Mouse (Mus musculus): Measurements from ENCODE around the gene Gpr84. TPM values are rescaled to one million over a fixed set of nuclear protein-coding genes. Genes with fewer than 3 reads are reported as not detected.

Gpr84 gene
- polyA plus RNA-seq, 1 experiment from 2014 or later, result not detected

DNA sequence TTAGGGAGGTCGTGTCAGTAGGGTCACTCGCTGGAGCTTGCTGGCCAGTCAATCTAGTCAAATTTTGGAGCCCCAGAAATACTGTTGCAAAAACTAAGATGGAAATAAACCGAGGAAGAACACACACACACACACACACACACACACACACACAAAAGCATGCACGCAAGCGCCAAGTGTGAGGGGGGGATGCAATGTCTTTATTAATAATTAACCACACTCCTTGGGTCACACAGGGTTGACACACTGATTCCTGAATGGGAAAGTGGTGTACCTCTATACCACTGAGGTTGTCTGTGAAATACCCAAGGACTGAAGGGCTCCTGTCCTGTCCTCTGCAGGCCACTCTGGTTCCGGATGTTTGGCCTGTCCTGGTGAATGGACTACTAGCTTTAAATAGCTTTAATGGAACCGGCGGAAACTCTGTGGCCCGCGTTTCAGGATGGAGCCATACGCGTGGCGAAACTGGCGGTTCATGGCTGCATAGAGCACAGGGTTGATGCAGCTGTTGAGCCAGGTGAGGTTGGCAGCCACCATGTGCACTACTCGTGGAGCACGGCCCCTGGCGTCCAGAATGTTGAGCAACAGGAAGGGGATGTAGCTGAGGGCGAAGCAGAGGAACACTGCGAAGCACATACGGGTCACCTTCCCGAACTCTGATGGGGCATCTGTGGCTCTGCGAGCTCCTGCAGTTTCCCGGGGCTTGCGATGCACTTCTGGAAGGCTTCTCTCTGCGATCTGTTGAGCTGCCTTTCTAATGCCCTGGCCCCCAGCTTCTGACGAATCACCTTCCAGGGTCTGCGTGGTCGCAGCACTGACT is 2.1 kb downstream of the Gpr84 start:
- peak; percentile 60 for DNase-seq (ENCODE audit: low spot score)

DNA sequence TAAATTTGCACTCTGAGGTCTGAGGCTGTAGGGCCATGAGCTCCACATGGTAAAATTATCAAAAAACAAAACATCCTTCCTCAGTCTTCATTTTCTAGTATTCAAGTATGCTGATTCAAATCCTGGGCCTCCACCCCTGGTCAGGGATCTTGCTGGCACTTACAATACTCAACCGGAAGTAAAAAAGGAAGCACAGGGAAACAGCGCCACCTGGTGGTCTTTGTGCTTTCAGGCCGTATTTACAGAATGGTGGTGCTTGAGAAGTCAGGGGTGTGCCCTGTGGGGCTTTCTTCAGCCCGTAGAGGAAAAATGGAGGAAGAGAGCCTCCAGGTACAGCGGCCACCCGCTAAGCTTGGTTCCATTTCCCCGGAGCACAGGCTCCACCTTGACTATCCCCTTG is 3.3 kb downstream of the Gpr84 start:
- DNase-seq (ENCODE audit: low spot score), result peak; percentile 94

DNA sequence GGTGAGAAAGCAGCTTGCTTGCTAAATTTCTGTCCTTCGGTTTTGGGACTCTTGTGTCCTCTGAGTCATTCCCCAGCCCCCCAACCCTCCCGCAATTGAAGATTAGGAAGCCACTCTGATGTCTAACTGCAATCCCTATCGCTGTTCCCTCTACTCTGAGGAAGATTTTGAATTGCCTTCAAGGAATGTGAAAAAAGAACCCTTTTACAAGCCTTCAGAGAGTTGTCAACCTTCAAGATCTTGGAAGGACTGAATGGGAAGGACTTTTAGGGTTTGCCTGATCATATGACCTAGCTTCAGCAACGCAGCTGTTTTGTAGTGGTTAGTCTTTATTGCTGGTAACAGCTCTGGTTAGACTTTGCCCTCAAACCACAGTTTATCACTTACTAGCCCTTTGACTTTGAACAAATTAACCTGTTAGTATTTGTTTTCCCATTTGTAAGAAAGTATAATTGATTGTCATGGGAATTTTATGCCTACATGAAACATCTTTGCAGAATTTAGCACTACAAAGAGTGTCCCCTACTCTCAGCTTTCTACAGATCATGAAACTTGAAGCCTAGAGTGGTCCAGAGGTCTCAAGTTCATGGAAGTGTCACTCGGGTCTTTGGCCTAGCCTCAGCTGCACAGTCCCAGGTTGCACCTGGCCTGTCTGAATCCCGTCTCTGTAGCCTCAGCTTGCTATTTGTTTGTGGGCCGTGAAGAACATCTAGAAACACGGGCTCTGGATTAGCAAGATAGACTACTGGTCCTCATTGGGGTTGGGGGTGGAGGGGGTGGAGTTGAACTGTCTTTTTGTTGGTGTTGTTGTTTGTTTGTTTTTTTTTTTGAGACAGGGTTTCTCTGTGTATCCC is 4.4 kb downstream of the Gpr84 start:
- DNase-seq (ENCODE audit: low spot score), result no peak

DNA sequence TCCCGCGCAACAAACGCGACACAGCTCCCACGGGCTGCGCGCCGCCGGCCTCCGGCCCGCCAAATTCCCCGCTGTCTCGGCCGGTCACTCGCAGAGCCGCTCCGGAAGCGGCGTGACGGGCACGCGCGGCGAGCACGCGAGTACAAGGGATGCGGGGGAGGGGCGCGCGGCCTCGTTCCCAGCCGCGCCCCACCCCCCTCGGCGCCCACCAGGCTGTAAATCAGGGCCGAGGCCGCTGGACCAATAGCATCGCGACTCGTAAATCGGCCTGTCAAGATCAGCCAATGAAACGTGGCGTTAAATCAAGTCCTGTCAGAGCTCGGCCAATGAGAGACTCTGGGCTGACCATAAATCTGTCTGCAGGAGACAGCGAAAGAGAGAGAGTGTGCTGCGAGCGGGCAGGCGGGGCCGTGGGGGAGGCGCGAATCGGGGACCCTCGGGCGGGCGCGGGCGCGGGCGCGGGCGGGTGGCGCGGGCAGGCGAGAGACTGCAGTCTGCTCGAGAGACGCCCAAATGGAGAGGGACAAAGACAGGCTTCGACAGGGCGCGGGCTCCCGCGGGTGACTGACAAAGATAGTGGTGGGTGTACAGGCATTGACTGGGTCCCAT is 5.2 kb downstream of the Gpr84 start:
- peak; percentile 89 for DNase-seq (ENCODE audit: low spot score)

DNA sequence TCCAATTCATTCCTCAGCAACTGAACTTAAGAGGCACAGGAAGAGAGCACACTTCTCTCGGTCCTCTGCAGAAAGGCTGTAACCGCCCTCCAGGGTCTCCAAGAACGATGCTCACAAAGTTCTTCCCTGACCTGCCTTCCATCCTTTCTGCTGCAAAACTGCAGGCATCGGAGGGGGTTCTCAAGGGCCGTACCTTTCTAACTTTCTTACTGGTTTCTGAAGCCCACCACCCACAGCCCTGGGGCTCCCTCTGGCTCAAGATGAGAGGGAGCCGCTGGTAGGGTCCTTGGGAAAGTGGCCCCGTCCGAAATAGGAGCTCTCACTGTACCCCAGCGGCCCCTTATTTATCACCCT is 5.8 kb downstream of the Gpr84 start:
- peak; percentile 13 for DNase-seq (ENCODE audit: low spot score)

DNA sequence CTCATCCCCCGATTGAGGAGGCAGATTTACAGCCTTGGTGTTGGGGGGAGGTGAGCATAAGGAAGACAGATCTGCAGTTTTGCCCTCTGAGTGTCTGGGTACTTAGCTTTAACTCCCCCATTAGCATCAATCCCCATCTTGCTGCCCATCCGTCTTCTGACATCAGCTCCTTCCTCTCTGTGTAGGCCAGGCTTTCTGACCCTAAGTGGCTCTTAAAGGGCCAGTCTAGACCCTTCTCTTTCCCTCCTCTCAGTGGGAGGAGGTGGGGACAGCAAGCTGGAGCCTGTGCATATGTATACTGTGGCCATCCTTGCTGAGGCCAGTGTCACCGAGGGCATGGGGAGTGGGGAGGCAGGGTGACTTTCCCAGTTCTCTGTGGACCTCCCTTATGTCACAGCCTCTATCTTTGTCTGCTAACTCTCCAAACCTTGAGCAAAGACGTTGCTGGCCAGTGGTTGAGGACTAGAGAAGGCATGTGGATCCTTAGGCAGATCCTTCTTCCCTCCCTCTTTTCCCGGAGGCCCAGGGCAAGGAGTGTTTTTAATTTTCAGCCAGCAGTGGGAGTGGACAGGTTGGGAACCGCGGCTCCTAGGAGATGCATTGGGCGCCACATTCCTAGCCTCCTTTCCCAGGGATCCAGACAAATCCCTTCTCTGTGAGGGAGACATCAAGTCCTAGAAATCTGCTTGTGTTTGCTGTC is 6.3 kb downstream of the Gpr84 start:
- DNase-seq (ENCODE audit: low spot score), result no peak

DNA sequence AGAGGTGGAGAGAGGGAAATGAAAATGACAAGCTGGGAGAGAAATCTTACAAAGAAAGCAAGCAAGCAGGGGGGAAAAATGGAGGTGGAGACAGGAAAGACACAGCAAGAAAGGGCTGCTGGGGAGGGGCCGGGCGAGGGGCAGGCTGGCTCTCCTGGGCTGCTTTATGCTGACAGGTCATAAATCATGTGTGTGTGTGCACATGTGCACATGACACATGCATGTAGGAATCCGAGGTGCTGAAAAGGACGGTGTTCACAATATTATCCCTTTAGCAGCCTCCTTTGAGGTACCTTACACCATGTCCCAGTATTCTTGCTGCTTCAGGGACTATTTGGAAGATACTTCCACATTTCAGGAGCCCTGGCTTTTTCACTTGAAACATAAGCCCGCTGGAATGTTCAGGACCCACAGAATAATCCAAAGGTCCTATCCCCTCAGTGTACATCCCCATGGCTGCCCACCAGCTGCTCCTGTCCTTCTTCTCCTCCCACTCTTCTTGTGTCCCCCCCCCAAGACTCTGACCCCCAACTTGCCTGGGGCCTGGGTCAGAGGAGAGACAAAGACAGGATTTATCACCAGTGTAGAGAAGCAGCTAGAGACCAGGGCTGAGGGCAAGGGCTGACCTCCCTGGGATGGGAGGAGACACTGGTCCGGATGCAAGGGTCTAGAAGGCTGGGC is 7.9 kb downstream of the Gpr84 start:
- DNase-seq (ENCODE audit: low spot score), result no peak

DNA sequence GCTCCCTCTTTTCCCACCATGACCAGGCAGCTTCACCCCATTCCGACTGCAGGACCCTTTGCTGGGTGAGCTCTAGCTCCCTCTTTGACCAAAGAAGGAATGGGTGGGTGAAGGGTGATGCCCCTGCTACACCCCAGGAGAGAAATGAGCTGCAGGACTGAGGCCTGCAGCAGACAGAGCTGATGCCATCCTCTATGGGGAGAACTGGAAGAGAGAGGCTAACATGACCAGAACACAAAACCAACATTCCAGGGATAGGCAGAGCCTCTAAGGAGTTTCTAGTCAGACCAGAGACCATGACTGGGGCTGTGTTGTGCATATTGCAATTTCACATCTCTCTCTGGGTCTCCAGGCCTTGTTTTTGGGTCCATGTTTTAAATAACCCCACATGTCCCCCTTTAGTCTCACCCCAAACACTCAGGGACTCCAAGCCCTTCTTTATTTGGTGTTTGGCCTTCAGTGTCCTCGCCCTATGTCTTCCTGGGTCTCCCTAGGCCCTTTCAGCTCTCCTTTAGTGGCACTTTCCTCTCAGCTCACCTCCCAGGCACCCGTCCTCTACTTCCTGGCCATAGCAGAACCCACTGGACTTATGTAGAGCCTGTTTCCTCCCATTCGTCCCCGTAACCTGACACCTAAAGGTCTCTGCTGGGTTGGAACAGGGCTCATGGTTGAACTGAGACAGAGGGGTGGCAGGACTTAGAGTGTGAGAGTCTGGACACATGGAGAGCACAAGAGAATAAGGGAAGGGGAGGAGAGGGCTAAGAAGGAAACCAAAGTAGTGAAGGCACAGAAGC is 8.7 kb downstream of the Gpr84 start:
- DNase-seq (ENCODE audit: low spot score), result no peak

DNA sequence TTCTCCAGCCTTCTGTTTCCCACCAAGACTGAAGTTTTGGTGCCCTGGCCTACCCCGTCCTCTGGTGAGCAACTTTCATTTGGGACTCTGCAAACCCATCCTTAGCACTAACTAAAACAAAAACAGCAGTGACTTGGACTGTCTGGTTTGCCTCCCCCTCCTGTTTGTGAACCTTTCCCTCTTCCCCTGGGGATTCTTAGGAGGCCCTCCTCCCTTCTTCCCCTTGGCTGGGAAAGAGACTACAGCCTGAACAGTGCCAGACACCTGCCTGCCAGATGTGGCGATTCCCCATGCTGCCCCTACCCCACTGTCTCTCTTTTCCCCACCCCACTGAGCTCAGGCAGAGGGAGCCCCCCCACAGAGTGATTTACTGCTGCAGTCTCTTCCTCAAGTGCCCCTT is 9.4 kb downstream of the Gpr84 start:
- DNase-seq (ENCODE audit: low spot score), result no peak

DNA sequence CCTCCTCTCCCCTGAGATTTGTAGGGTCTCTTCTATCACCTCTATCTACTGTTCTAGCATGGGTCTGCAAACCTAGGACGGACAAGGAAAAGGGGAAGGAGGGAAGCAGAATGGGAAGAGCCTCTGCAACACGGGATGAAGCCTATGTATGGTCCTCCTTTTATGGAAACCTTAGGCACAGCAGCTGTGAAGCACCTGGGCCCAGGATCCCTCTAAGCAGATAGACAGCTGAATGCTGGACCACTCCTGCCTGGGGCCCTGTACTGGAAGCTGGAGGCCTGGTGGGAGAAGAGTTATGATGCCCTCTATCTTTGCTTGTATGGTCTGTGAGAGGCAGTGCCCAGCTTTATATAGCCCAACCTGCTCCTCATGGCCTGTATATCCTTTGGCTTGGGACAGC is 9.9 kb downstream of the Gpr84 start:
- no peak for DNase-seq (ENCODE audit: low spot score)

DNA sequence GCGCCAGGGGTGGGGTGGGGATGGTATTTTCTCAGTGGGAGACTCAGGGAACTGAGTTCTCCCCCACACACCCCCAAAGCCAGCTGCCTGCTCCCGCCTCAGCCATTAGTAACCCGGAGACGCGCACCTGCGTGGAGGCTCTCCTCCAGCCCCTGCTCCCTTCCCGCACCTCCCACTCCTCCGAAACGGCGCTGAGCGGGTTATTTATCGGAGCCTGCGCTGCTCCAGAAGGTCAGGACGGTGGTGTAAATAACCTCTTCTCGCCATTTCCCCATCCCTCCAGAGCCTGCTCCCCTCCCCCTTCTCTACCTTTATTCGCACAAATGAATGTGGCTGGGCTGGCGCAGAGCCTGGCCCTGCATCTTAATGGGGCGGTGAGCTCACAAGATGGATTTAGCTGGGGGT is 10.3 kb downstream of the Gpr84 start:
- no peak for DNase-seq (ENCODE audit: low spot score)

DNA sequence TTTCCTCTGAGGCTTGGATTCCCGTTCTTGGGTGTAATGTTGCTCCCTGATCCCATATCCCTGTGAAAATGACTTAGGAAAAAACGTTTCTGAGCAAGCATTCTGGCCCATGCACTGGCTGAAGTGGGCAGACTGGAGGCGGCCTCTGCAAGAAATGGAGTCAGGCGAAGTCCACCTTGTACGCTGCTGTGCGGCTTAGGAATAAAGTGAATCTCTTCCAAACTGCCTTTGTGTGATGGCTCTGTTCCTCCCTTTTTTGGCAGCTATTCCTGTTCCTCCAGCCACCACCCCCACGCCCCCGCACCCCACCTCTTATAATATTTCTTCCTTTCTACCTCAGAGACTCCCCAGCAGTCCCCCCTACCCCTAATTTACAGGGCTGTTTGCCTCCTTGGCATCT is 10.8 kb downstream of the Gpr84 start:
- DNase-seq (ENCODE audit: low spot score), result no peak

DNA sequence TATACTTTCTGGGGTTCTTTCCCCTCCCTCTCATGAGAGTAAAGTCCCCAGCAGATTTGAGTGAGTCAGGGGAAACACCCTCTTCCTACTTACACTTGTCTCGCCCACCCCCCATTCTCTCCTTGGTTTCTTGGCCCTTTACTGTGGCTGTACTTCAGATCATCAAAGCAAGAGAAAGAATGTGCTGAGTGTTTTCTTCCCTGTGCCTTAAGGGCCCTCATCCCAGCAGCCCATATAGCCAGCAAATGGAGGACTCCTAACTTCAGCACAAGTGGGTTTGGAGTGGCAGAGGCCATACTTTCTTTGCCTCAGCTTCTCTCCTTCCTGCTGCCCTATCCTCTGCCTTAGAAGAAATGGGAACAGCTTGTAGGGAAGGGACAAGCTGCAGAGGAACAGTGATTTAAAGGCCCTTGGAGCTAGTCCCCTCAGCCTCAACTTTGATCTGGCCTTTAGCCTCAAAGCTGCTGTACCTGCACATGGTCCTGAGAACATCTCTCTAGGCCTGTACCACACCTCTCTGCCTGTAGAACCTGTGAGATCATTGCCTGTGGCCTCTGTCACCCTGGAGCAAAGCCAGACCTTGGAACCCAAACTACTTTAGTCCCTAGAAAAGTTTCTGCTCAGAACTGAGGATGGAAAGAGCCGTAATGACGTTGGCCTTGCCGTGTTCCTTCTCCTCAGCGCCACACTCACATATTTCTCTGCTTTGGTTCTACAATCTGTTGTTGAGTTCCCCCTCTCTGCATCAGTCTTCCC is 11.4 kb downstream of the Gpr84 start:
- DNase-seq (ENCODE audit: low spot score), result no peak

DNA sequence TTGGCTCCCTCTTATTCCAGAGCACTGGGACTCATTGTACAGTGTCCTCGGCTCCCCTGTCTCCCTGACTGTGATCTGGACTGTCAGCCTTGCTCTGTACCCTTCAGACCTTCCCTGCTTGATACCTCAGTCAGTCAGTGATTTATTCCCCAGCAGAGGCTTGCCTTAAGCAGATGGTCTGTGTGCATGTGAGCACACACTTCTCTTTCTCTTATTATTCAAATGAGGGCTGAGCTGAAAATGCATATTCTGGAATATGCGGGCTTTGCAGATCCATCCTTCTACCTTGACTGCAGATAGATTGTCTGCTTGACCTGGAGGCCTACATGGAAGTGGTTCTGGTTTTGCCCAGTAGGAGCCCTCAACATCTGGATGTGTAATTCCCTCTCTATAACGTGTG is 12.4 kb downstream of the Gpr84 start:
- DNase-seq (ENCODE audit: low spot score), result no peak

DNA sequence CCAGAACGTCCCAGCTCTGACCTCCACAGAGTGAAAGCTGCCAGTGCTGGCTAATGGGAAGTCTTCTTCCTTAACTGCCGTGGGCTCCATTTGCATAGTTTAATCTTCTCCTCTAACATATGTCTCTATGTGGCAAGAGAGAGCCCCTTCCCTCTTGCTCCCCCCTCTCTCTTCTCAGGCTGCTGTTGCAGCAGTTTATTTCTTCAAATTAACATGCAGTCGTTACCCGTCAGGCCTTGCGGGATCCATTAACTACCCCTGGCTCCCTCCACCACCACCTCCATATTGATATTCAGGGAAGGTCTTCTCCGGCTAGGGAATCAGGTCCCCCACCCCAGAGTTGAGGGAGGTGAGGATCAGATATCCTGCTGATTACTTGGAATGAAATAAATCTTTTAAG is 13.1 kb downstream of the Gpr84 start:
- DNase-seq (ENCODE audit: low spot score), result no peak

DNA sequence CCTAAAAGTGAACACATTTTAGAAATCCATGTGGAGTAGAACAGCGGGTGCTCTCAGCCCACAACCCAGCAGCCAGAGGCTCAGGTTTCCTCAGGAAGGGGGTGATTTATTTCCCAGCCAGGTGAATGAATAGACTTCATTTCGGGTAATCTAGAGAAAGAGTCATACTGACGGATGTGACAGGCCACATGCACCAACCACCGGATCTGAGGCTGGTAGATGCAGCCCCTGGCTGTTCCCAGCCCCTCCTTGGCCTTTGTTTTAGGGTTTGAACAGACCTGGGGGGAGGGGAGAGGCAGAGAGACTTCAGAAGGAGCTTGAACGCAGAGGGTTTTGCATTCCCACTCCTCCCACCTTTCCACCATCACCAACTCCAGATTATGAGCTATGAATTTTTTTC is 14.6 kb downstream of the Gpr84 start:
- peak; percentile 42 for DNase-seq (ENCODE audit: low spot score)

DNA sequence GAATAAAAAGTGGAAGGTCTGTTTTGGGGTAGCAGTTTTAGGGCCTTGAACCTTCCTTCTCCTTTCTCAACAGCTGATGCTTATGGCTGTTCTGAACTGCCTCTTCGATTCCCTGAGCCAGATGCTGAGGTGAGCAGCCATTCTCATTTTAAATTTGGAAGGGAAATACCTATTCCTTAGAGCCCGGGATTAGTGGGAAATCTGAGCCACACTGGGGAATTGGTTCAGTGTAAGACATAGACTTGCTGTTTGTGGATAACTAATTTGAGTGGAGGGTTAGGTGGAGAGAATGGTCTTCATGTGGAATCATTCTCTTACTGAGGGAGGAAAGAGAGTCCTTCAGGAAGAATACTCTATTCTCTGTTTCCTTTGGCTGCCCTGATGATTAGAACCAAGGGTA is 15.8 kb downstream of the Gpr84 start:
- DNase-seq (ENCODE audit: low spot score), result no peak

DNA sequence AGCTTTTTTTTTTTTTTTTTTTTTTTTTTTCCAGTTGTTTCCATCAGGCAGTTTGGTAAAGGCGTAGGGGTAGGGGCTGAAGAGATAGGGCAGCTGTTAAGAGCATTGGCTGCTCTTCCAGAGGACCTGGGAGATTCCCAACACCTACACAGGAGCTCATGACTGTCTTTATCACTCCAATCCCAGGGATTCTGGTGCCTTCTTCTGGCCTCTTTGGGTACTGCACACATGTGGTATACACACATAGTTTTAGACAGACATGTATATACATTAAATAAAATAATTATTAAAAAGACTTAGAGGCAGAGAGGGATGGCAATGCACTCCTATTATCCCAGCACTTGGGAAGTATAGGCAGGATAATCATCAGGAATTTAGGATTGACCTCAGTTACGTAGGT is 17.0 kb downstream of the Gpr84 start:
- no peak for DNase-seq (ENCODE audit: low spot score)

DNA sequence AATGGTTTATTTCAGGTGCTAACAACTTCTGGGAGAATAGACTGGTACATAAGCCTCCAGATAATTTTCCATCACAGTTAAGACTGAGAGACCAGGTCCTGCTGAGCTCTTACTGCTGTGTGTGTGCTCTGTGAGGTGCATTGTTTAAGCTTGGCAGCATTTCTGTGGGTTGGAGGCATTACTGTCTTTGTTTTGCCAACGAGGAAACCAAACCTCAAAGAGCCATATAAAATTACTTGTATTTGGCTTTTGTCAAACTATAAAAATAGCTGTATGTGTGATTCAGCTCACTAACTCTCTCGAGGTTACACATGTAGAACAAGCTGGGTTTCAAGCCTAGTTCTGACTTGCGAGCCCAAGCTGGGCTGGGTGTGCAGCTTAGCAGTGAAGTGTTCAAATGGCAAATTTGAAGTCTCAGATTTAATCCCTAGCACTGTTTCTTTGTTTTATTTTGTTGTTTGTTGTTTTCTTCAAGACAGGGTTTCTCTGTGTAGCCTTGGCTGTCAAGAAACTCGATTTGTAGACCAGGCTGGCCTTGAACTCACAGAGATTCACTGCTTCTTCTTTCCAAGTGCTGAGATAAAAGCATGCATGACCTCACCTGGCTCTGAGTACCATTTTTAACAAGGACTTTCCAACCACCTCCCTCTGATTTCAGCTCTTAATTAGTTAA is 17.6 kb downstream of the Gpr84 start:
- no peak for DNase-seq (ENCODE audit: low spot score)

All from thymus, postnatal 0 days (tissue).